Mouse (Mus musculus): ENCODE measurements at regions not wholly inside any gene's neighbourhood (a gene's known extent, or its start where the extent isn't known, plus 50 kb on each side); places are given as distances from the start of the nearest gene placed in this dataset.

- peaks cover 9% of the 10 kb centered on the region for H3K4me1 ChIP-seq
- peak overlapping the region; percentile 45 for H3K4me2 ChIP-seq (replicated peaks)
- no peak overlapping the region for H3K27ac ChIP-seq (replicated peaks)
- 2% methylated on average over 18 of the region's 18 CpGs for WGBS
- H3K4me3 ChIP-seq = peak overlapping the region; percentile 31
- no peaks in the 10 kb centered on the region for H3K9me3 ChIP-seq
- peak overlapping the region; percentile 28; the same call in 1 of the 2 replicates for H3K9ac ChIP-seq (replicated peaks)
- H3K27me3 ChIP-seq = no peaks in the 10 kb centered on the region
- H3K36me3 ChIP-seq = no peaks in the 10 kb centered on the region
- ATAC-seq (replicated peaks) = no peak
Measured at GRCm38 (mm10) chr2:172613891-172614391, 64.5 kb downstream of the Tfap2c start.

GRCm38 (mm10) chr2:172615148-172615547 is 65.8 kb downstream of the Tfap2c start:
- Histone ChIP-seq H3K36me3 (no peaks in the 10 kb centered on the region), H3K4me1 (peaks cover 9% of the 10 kb centered on the region), H3K4me2 (replicated peaks) (no peak overlapping the region), H3K27me3 (no peaks in the 10 kb centered on the region), H3K4me3 (no peak overlapping the region), H3K27ac (replicated peaks) (no peak overlapping the region), H3K9ac (replicated peaks) (no peak overlapping the region), H3K9me3 (no peaks in the 10 kb centered on the region)
- WGBS = 40% methylated on average over 2 of the region's 2 CpGs
- no peak for ATAC-seq (replicated peaks)

DNA sequence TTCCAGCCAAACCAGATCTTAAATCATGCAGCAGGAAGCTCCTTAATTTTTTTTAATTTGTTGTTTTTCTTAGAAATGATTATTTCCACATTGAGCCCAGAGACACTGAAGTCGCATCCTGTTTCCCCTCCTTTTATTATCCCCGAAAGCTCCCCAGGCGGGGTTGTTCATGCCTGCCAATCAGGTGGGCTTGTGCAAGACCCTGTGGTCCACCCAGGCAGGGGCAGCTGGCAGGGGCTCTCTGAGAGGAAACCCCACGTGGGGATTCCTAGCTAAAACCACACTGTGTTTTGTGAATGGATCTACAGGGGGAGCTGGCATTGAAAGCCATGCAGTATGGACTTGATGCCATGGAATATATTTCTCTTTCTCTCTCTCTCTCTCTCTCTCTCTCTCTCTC is 66.2 kb downstream of the Tfap2c start:
- H3K27me3 ChIP-seq = no peaks in the 10 kb centered on the region
- no peaks in the 10 kb centered on the region for H3K36me3 ChIP-seq
- no peak overlapping the region for H3K4me2 ChIP-seq (replicated peaks)
- H3K27ac ChIP-seq (replicated peaks) = no peak overlapping the region
- H3K4me3 ChIP-seq = no peak overlapping the region
- H3K9ac ChIP-seq (replicated peaks) = no peak overlapping the region
- no peak for ATAC-seq (replicated peaks)
- WGBS = 47% methylated on average over 4 of the region's 4 CpGs
- no peaks in the 10 kb centered on the region for H3K9me3 ChIP-seq
- peaks cover 9% of the 10 kb centered on the region for H3K4me1 ChIP-seq

GRCm38 (mm10) chr2:172619168-172619567 is 69.8 kb downstream of the Tfap2c start:
- 67% methylated on average over 7 of the region's 7 CpGs for WGBS
- ATAC-seq (replicated peaks) = no peak
- no peak overlapping the region for H3K27ac ChIP-seq (replicated peaks)
- no peak overlapping the region for H3K9ac ChIP-seq (replicated peaks)
- H3K27me3 ChIP-seq = no peaks in the 10 kb centered on the region
- H3K36me3 ChIP-seq = no peaks in the 10 kb centered on the region
- no peak overlapping the region for H3K4me3 ChIP-seq
- H3K4me2 ChIP-seq (replicated peaks) = no peak overlapping the region
- no peaks in the 10 kb centered on the region for H3K9me3 ChIP-seq
- H3K4me1 ChIP-seq = peaks cover 10% of the 10 kb centered on the region

DNA sequence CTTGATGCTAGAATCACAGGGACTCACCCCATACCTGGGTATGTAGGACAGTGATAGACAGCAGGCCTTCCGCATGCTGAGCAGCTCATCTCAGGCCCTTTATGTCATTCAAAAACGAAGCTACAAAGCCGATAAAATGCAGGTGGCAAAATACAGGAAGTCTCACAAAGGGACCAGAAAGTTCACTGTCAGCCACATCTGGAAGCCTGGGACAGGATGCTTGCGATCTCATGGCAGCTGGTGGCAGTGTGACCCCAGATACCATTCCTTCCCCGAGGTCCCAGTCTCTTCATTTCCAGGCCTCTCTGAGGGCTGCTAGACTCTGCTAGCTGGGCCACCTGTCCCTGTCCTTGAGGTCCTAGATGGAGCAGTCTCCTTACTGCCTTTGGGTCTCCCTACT is 70.6 kb downstream of the Tfap2c start:
- 75% methylated on average over 5 of the region's 5 CpGs for WGBS
- Histone ChIP-seq H3K36me3 (no peaks in the 10 kb centered on the region), H3K9ac (replicated peaks) (no peak overlapping the region), H3K4me2 (replicated peaks) (no peak overlapping the region), H3K4me1 (peaks cover 10% of the 10 kb centered on the region), H3K9me3 (no peaks in the 10 kb centered on the region), H3K27me3 (no peaks in the 10 kb centered on the region), H3K27ac (replicated peaks) (no peak overlapping the region), H3K4me3 (no peak overlapping the region)
- ATAC-seq (replicated peaks) = no peak

DNA sequence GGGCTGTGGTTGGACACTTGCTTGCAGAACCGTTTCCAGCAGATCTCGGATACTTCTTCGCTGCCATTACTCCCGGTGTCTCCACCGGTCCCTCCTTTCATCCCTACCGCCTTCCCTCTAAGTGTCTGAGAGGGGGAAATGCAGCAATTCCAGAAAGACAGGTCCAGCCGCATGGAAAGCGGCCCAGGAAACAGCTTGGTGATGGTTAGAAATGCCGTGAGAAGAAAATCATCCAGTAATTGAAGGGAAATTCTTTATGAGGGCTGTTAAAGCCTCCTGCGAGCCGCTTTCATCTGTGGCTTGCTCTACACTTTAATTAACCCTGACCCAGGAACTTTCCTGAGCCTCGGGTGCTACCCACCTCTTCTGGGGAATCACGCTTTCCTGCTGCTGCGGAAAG is 74.3 kb downstream of the Tfap2c start:
- 0 out of 2 replicates have a peak, but pooled peaks have one; percentile 26 for ATAC-seq (replicated peaks)
- H3K4me2 ChIP-seq (replicated peaks) = peak overlapping the region; percentile 26; the same call in 1 of the 2 replicates
- H3K9ac ChIP-seq (replicated peaks) = no peak overlapping the region
- no peak overlapping the region for H3K27ac ChIP-seq (replicated peaks)
- no peaks in the 10 kb centered on the region for H3K9me3 ChIP-seq
- H3K4me3 ChIP-seq = no peak overlapping the region
- H3K36me3 ChIP-seq = no peaks in the 10 kb centered on the region
- H3K27me3 ChIP-seq = no peaks in the 10 kb centered on the region
- 12% methylated on average over 14 of the region's 14 CpGs for WGBS
- H3K4me1 ChIP-seq = peaks cover 12% of the 10 kb centered on the region

DNA sequence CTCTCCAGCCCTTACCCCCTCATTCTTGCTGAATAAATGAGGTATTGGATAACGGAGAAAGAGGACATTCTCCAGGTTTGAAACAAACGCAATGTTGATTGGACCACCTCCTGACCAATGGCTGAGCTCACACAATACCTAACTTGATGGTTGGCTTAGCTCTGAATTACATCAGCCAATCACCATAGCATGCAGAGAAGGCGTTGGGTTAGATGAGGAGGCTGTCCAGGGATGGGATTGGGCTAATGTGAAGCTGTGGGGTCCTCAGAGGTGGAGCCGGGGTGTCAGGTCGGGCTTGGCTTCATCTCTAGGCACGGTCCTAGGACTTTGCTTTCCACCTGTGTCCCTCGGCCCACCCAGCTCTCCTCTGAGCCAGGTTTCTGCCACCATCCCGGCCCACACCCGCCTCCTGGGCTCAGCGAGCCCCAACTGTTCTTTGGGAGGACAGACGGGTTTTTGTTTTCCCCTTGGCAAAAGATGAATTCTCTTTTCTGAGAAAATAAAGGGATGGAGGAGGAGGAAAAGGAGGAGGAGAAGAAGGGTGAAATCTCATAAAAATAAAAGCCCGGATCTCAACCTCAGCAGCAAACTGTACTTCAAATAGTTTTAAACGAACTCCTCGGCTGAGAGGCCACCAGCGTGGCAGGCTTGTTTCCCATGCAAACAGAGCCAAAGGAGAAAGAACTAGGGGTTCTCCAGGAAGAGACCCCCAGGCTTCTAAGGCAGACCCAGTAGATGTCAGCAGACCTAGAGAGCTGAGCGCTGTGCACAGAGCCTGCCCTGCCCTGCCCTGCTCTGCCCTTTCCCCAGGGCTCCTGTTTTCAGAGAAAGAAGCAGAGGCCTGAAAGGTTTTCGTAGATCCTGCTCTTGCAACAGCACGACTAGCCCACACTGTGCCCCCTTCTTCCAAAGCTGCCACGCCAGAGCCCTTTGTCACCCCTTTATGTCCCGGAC is 78.2 kb downstream of the Tfap2c start:
- Histone ChIP-seq H3K9me3 (no peaks in the 10 kb centered on the region), H3K4me3 (no peak overlapping the region), H3K9ac (replicated peaks) (no peak overlapping the region), H3K4me1 (peaks cover 12% of the 10 kb centered on the region), H3K27me3 (no peaks in the 10 kb centered on the region), H3K36me3 (no peaks in the 10 kb centered on the region), H3K27ac (replicated peaks) (peak overlapping the region; percentile 42), H3K4me2 (replicated peaks) (no peak overlapping the region)
- peak; percentile 75 for ATAC-seq (replicated peaks)
- 45% methylated on average over 20 of the region's 20 CpGs for WGBS

GRCm38 (mm10) chr2:172630333-172630732 is 80.9 kb downstream of the Tfap2c start:
- Histone ChIP-seq H3K4me1 (peaks cover 5% of the 10 kb centered on the region; the same call in 1 of the 2 replicates), H3K9ac (replicated peaks) (no peak overlapping the region), H3K4me3 (no peak overlapping the region), H3K4me2 (replicated peaks) (no peak overlapping the region), H3K27me3 (no peaks in the 10 kb centered on the region), H3K36me3 (no peaks in the 10 kb centered on the region), H3K27ac (replicated peaks) (no peak overlapping the region), H3K9me3 (no peaks in the 10 kb centered on the region)
- no peak for ATAC-seq (replicated peaks)
- 71% methylated on average over 3 of the region's 3 CpGs for WGBS

GRCm38 (mm10) chr2:172642616-172643015 is 93.2 kb downstream of the Tfap2c start:
- Histone ChIP-seq H3K27ac (replicated peaks) (no peak overlapping the region), H3K4me3 (no peak overlapping the region), H3K9me3 (no peaks in the 10 kb centered on the region), H3K9ac (replicated peaks) (no peak overlapping the region), H3K36me3 (no peaks in the 10 kb centered on the region), H3K4me2 (replicated peaks) (no peak overlapping the region), H3K4me1 (0 out of 2 replicates have a peak, but pooled peaks cover 3% of the 10 kb centered on the region), H3K27me3 (no peaks in the 10 kb centered on the region)
- 29% methylated on average over 11 of the region's 11 CpGs for WGBS
- ATAC-seq (replicated peaks) = no peak

- no peak for ATAC-seq (replicated peaks)
- Histone ChIP-seq H3K27ac (replicated peaks) (no peak overlapping the region), H3K27me3 (no peaks in the 10 kb centered on the region), H3K9me3 (no peaks in the 10 kb centered on the region), H3K36me3 (no peaks in the 10 kb centered on the region), H3K9ac (replicated peaks) (no peak overlapping the region), H3K4me2 (replicated peaks) (no peak overlapping the region), H3K4me3 (no peak overlapping the region), H3K4me1 (0 out of 2 replicates have a peak, but pooled peaks cover 3% of the 10 kb centered on the region)
- 33% methylated on average over 12 of the region's 12 CpGs for WGBS
Measured at GRCm38 (mm10) chr2:172643860-172644259, 94.5 kb downstream of the Tfap2c start.

GRCm38 (mm10) chr2:172644451-172644850 is 95.1 kb downstream of the Tfap2c start:
- Histone ChIP-seq H3K4me3 (no peak overlapping the region), H3K9me3 (no peaks in the 10 kb centered on the region), H3K27ac (replicated peaks) (no peak overlapping the region), H3K27me3 (no peaks in the 10 kb centered on the region), H3K9ac (replicated peaks) (no peak overlapping the region), H3K4me2 (replicated peaks) (no peak overlapping the region), H3K4me1 (0 out of 2 replicates have a peak, but pooled peaks cover 3% of the 10 kb centered on the region), H3K36me3 (no peaks in the 10 kb centered on the region)
- 56% methylated on average over 6 of the region's 6 CpGs for WGBS
- no peak for ATAC-seq (replicated peaks)

DNA sequence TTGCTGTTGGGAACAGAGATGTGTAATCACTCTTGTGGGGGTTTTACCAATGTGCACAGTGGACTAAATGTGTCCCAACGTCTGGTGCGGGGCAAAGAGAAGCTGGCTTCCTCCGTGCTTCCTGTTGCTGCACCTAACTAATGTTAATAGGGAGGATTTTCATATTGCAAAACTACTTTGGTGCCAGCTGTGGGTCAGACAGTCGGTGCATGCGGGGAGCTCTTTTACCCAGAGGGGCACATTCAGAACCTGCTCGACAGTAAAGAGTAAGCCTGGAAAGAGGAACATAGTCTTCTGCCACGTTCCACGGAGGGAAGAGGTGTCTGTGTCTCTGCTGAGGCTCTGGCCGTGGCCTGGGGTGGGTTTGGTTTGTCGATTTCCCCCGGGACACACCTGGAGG is 98.7 kb downstream of the Tfap2c start:
- ATAC-seq (replicated peaks) = no peak
- Histone ChIP-seq H3K4me3 (no peak overlapping the region), H3K27ac (replicated peaks) (no peak overlapping the region), H3K9ac (replicated peaks) (no peak overlapping the region), H3K4me2 (replicated peaks) (no peak overlapping the region), H3K27me3 (no peaks in the 10 kb centered on the region), H3K9me3 (no peaks in the 10 kb centered on the region), H3K36me3 (no peaks in the 10 kb centered on the region), H3K4me1 (0 out of 2 replicates have a peak, but pooled peaks cover 7% of the 10 kb centered on the region)
- 78% methylated on average over 11 of the region's 11 CpGs for WGBS
